Mouse (Mus musculus) bone marrow, adult 2 months (tissue): ENCODE data around the gene Tmem88.

Source experiments
- CTCF ChIP-seq: fragments of 200-500 bp; IDR thresholded peaks from 2 replicates; pipeline ENCODE4 v1.5.1; 2011; ENCODE audit warnings: low read length, control low read depth; ENCODE audit not compliant: control insufficient read depth, insufficient read depth
- POLR2A ChIP-seq: fragments of 200-500 bp; IDR thresholded peaks from 2 replicates; pipeline ENCODE4 v1.6.1; 2011; ENCODE audit warnings: low read depth, mild to moderate bottlenecking, control low read depth, low read length, borderline replicate concordance; ENCODE audit not compliant: control insufficient read depth

DNA sequence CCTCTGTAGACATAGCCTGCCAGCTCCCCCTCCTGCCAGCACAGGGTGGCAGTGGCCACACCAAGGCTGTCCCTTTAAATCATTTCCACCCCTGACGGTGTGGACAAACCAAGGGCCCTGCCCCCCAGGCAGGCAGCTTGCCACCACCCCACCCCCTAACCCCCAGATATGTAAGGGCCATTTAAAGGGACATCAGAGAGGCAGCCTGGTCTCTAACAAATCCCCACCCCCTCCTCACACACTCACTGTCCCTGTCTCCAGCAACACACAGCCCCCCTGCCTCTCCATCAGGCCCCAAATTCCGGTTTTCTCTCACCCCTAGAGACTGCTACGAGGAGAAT is 17.3 kb upstream of the Tmem88 start:
- TF ChIP-seq CTCF (peak; percentile 11; the same call in 1 of the 2 replicates), POLR2A (no peak)
